Mouse (Mus musculus): ENCODE data around the gene Pdcd11.
"Not testable (repeated sequence)": the region's sequence is repeated elsewhere in the genome, so short reads cannot be mapped to it uniquely, and the experiment has no call there.

Gene Pdcd11

DNA sequence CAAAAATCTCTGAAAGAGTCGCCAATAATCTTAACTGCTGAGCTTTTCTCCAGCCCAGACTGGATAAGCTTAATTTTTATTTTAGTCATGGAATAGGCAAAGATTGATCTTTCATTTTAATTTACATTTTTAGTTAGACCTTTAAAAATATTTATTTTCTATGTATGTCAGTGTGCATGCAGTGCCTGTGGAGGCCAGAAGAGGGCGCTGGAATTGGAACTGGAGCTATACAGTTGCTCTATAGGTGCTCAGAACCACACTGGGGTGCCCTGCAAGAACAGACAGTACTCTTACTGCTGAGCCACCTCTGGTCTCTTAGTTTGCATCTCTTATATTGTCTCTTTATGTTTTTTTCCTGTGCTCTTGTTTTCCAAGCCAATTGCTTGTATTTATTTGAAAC, 32.2 kb downstream of the Pdcd11 start:
- CTCF ChIA-PET, result interaction anchor here (0.6 to 1.6 kb wide), 6 partner anchors 10 to 46 kb away, joined by 3 to 10 read pairs (median 4); no protein-coding TSS in a partner anchor

GRCm38 (mm10) chr19:47128164-47128563, 37.6 kb downstream of the Pdcd11 start:
- CTCF ChIA-PET, result interaction anchor here (0.9 kb wide), 1 partner anchor 19 kb away, joined by 3 read pairs; no protein-coding TSS in a partner anchor

- CTCF ChIA-PET, result interaction anchor here (0.6 kb wide), 1 partner anchor 261 kb away, joined by 5 read pairs; no protein-coding TSS in a partner anchor
These were observed 38.3 kb downstream of the Pdcd11 start for GRCm38 (mm10) chr19:47128835-47129234.

DNA sequence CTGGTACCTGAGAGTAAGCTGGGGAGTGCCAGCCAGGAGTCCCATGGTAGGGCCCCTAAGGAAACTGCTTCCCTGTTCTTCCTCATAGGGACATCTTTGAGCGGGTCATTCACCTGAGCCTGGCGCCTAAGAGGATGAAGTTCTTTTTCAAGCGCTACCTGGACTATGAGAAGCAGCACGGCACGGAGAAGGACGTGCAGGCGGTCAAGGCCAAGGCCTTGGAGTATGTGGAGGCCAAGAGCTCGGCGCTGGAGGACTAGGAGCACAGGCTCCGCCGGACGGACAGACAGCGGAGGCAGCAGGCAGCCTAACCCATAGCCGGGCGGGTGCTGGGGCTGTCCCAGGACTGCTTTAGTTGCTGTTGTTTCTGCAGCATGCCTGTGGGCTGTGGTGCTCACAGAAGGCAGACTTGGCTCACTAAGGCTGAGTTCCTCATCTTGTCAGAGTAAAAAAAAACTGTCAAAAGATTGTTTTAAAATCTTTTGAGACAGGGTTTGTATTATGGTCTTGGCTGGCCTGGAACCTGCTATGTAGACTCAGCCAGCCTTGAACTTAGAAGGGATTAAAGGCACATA, 40.1 kb downstream of the Pdcd11 start:
- CTCF ChIA-PET, result no interaction called here

GRCm38 (mm10) chr19:47133161-47133560, 42.6 kb downstream of the Pdcd11 start:
- CTCF ChIA-PET, result interaction anchor here (0.6 to 1.5 kb wide), 4 partner anchors 10 to 379 kb away, joined by 3 to 9 read pairs (median 4); no protein-coding TSS in a partner anchor

DNA sequence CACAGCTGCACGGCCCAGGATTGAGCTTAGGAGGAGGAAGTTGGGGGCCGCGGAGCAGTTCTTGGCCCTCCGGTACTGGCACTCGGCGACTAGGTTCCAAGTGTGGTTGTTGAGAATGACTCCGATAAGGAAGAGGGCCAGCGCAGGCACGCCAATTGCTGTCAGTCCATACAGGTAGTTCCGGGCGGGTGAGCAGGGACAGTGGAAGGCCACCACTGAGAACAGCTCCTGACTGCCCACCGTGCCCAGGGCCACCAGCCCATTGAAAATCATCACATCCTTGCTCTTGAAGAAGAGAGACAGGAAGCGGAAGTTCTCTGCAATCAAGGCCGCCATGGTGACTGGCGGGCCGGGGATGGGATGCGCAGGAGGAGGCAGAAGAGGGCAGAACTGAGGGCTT, 45.0 kb downstream of the Pdcd11 start:
- CTCF ChIA-PET, result interaction anchor here (0.7 to 1.1 kb wide), 3 partner anchors 10 to 14 kb away, joined by 3 to 5 read pairs (median 3); no protein-coding TSS in a partner anchor

- CTCF ChIA-PET, result interaction anchor here (0.7 kb wide), 1 partner anchor 13 kb away, joined by 5 read pairs; no protein-coding TSS in a partner anchor
These were observed 45.6 kb downstream of the Pdcd11 start for GRCm38 (mm10) chr19:47136170-47136569.

DNA sequence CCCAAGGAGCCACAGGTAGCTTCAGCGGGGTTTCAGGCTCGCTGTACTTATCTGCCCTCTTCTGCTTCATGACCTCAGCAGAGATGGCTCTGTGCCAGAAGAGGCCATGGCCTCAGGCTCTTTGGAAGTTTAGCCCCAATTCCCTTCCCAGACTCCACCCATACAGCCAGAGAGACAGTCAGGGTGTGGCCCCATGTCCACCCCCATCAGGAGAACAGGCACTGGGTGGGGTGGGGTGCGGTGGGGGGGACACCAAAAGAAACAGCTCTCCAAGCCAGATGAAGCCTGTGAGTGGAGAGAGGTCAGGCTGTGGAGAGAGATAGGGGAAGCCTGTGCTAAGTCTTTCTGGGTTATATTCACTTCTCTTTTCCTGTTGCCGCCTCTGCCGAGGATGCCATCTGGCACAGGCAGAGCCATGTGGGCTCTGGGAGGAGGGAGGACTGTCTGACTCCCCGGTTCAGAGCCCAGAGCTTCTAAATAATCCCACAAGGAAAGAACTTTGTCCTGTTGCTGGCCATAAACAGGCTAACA, 46.5 kb downstream of the Pdcd11 start:
- CTCF ChIA-PET, result no interaction called here

DNA sequence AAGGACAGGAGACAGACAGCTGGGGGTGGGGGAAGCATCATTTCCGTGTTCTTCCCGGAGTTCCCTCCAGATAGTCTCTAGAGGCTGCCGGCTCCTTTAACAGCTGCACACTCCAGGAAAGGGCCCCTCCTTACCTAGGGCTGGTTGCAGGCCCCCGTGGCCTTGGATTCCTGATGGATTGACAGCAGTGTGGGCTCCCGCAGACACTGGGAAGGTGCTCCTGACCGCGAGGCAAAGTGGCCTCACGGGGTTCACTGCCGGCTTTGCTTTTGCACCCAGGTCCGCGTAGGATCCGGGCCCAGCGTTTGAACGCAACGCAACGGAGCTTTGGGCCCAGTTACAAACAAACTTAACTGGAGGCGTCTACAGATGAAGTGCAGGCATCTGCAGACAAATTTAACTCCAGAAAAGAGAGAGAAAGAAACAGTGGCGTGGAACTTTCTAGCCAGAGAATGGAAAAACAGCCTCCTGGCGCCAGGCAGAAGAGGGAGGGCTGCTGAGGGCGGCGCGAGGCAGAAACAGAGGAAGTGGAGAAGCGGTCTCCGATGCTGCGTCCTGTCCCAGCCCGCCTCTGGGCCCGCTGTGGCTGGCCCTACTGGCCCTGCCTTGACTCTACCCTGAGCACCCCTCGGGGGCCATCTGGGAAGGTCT, 47.3 kb downstream of the Pdcd11 start, which contains the start of gene Calhm2:
Gene Calhm2 (minus strand): TSS at position 524 of the 651 bp plus-strand sequence.
- CTCF ChIA-PET, result interaction anchor here (0.7 to 1.3 kb wide), 4 partner anchors 15 to 791 kb away, joined by 3 to 20 read pairs (median 8); no protein-coding TSS in a partner anchor

DNA sequence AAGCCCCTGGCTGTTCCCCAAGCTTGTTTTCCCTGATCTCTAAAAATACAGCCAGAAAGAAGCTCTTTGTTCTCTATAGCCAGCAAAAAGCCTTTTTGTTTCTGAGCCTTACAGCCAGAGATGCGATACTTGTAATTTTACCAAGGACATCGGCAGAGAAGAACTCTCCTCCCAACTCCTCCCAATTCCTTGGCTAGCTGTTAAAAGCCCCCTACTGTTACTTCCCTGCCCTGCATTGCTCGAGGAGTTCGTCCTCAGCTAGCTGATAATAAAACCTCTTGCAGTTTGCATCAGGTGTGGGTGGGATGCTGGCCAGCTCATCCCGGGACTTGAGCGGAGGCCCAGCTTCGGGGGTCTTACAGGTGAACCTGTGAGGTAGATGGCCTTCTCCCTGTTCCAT, 49.0 kb downstream of the Pdcd11 start:
- CTCF ChIA-PET, result not testable (repeated sequence)

DNA sequence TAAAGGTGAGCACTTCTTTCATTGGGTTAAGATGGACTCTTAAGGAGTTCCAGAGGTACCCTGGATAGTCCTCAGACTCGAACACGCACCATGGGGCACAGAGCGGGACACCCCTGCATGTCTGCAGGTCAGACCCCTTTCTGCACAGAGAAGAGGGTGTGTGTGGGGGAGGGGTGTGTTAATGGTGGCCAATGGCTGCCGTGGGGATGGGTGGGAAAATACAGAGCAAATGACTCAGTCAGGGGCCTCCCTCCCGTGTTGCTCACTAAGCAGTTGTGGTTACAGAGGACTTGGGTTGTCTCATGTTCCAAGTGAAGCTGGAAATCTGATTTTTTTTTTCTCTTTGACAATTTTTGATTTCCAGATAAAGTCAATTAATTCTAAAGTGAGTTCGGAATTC, 51.9 kb downstream of the Pdcd11 start:
- CTCF ChIA-PET, result interaction anchor here (0.6 kb wide), 1 partner anchor 64 kb away, joined by 6 read pairs; no protein-coding TSS in a partner anchor

- CTCF ChIA-PET, result no interaction called here
These were observed 53.6 kb downstream of the Pdcd11 start, which contains the start of gene Calhm1 for GRCm38 (mm10) chr19:47144154-47144553. TSS of gene Calhm1 (minus strand) at chr19:47144254.

GRCm38 (mm10) chr19:47148267-47148847, 57.8 kb downstream of the Pdcd11 start:
- CTCF ChIA-PET, result interaction anchor here (0.9 to 1.2 kb wide), 2 partner anchors 20 to 26 kb away, joined by 4 read pairs; no protein-coding TSS in a partner anchor

GRCm38 (mm10) chr19:47149854-47150253, 59.3 kb downstream of the Pdcd11 start:
- CTCF ChIA-PET, result interaction anchor here (0.5 to 0.9 kb wide), 4 partner anchors 14 to 37 kb away, joined by 3 to 6 read pairs (median 4); no protein-coding TSS in a partner anchor

DNA sequence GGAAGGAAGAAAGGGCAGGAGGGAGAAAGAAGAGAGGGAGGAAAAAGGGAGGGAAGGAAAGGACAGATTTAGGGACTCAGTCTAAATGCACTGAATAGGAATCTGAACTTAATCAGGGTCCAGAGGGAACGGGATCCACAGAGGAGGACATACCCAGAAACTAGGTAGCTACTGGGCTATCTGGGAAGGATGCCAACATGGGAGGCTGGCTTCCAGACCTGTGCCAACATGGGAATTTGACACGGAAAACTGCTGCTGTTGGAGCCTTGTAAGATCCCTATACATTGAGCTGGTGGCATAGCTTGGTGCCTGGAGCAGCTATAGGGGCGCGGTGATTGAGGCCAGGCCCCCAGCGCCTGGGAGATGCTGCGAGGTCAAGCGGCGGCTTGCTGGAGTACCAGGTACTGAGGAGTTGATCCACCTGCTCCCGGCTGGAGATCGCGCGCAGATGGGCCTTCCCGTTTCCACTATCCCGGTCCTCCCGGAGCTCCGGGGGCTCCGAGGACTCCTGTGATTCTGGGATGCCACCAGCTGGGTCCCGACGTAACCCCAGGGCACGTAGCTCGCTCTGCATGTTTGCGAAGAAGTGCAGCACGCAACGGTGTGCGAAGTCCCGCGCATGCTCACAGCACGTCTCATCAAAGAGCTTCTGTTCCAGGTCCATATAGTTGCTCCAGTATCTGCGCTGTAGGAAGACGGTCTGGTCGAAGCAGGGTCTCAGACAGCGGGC, 60.9 kb downstream of the Pdcd11 start:
- CTCF ChIA-PET, result no interaction called here

- CTCF ChIA-PET, result no interaction called here
These were observed 61.4 kb downstream of the Pdcd11 start for GRCm38 (mm10) chr19:47152062-47152369.

- CTCF ChIA-PET, result no interaction called here
These were observed 63.2 kb downstream of the Pdcd11 start for GRCm38 (mm10) chr19:47153767-47154166.

DNA sequence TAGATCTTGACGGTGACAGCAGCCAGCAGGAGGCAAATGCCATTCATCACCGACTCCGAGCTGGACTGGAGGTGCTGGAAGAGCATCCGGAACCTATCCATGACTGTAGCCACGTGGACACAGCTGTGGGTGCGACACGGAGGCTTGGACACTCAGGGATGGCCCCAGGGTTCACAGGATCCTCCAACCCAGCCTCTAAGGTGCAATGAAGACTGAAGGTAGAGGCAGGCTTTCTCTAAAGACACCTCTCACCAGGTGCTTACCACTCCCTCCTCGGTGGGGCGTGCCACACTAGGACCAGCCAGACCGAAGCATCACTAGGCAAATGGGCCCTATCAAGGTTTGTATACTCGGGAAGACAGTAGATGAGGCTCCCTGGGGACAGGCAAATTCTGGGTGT, 67.1 kb downstream of the Pdcd11 start, which contains the start of gene Calhm3:
Gene Calhm3 (minus strand): TSS at position 101 of the 400 bp plus-strand sequence.
- CTCF ChIA-PET, result no interaction called here

GRCm38 (mm10) chr19:47161669-47162068, 71.1 kb downstream of the Pdcd11 start:
- CTCF ChIA-PET, result no interaction called here

DNA sequence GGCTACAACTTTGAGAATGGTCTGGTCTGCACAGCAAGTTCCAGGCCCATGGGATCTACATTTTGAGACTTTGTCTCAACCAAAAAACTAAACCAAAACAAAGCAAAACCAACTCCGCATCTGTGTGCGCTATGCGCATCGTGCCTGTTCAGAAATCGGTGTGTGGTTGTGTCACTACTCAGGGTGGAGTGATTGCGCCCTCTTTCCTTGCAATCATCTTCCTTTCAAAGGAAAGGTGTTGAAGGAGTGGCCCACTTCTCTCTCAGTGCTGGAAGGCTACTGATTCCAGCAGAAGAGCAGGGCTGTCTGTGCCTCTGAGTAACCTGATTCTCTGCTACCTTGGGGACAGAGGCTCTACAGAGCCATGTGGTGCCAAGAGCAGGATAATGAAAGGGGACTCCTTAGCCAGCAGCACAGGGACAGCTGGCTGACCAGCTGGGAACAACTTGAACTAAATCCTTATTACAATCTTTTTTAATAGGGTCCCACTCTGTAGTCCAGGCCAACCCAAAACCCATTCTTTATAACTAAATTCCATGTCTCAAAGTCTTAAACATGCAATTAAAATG, 72.7 kb downstream of the Pdcd11 start:
- CTCF ChIA-PET, result no interaction called here

GRCm38 (mm10) chr19:47166758-47167157, 76.2 kb downstream of the Pdcd11 start:
- CTCF ChIA-PET, result interaction anchor here (0.5 kb wide), 1 partner anchor 52 kb away, joined by 3 read pairs; no protein-coding TSS in a partner anchor
